Mouse (Mus musculus) lung, postnatal 0 days (tissue): ENCODE measurements around the gene 1810013L24Rik. TPM values are rescaled to one million over a fixed set of nuclear protein-coding genes. Genes with fewer than 3 reads are reported as not detected.
A peak's percentile ranks its signal among the peaks of the same experiment; 100 is the strongest.

Source experiments
- ATAC-seq: fragments of 200-750 bp; cut with Nextera tagmentation; 2 replicates; pipeline ENCODE4 v1.8.0; 2017; ENCODE audit warnings: moderate library complexity
- DNase-seq: peaks from one replicate; pipeline ENCODE4 v3.0.0-alpha.2; 2016; ENCODE audit warnings: low spot score
- H3K27ac ChIP-seq: fragments of 300-500 bp; sonication (generic); 2 replicates; pipeline ENCODE4 v1.5.1; 2014; ENCODE audit warnings: antibody characterized with exemption, mild to moderate bottlenecking, low read length, mixed read lengths
- H3K27me3 ChIP-seq: fragments of 300-500 bp; sonication (generic); replicated peaks from 2 replicates; pipeline ENCODE4 v1.6.1; 2014; ENCODE audit warnings: low read length, mixed read lengths; ENCODE audit not compliant: insufficient read depth
- H3K36me3 ChIP-seq: fragments of 300-500 bp; sonication (generic); 2 replicates; pipeline ENCODE4 v1.6.1; 2014; ENCODE audit warnings: low read length, mixed read lengths; ENCODE audit not compliant: insufficient read depth
- H3K4me1 ChIP-seq: fragments of 300-500 bp; sonication (generic); 2 replicates; pipeline ENCODE4 v1.6.1; 2014; ENCODE audit warnings: antibody characterized with exemption, low read depth, low read length, mixed read lengths; ENCODE audit not compliant: insufficient read depth
- H3K4me2 ChIP-seq: fragments of 300-500 bp; sonication (generic); replicated peaks from 2 replicates; pipeline ENCODE4 v1.6.1; 2014; ENCODE audit warnings: low read depth, mild to moderate bottlenecking, low read length, moderate library complexity, mixed read lengths
- H3K4me3 ChIP-seq: fragments of 300-500 bp; sonication (generic); 2 replicates; pipeline ENCODE4 v1.5.1; 2014; ENCODE audit warnings: low read depth, low read length
- H3K9ac ChIP-seq: fragments of 300-500 bp; sonication (generic); replicated peaks from 2 replicates; pipeline ENCODE4 v1.6.1; 2014; ENCODE audit warnings: low read depth, mild to moderate bottlenecking
- H3K9me3 ChIP-seq: fragments of 300-500 bp; sonication (generic); 2 replicates; pipeline ENCODE4 v1.6.1; 2016; ENCODE audit warnings: low read length, mixed read lengths
- CTCF ChIP-seq: IDR thresholded peaks from 2 replicates; pipeline ENCODE4 v1.5.1; 2016; ENCODE audit warnings: antibody characterized with exemption, mild to moderate bottlenecking
- EP300 ChIP-seq: IDR thresholded peaks from 2 replicates; pipeline ENCODE4 v1.6.1; 2016; ENCODE audit warnings: antibody characterized with exemption, mild to moderate bottlenecking, control low read depth
- WGBS: fragments of 180-500 bp; shearing (Covaris S2); extraction: QIAGEN DNeasy Blood & Tissue Kit; methylation state at CpG from one replicate; pipeline ENCODE4 v1.1.7; 2014; 5-methylcytosine and 5-hydroxymethylcytosine counted together
- polyA plus RNA-seq: library from polyadenylated mRNA; unstranded; fragments of >200 nt; fragmentation: Nextera tagmentation; extraction: Ambion mirVana; gene quantifications from 2 replicates; pipeline ENCODE4 v1.2.1, GENCODE M21; 2015

1810013L24Rik gene
- polyA plus RNA-seq, 1 experiment from 2014 or later = 19.7 TPM

- DNase-seq (no peak), ATAC-seq (no peak)
- H3K36me3 ChIP-seq = peaks cover 18% of the 10 kb centered on the region; the same call in 1 of the 2 replicates
- H3K9ac ChIP-seq = no peak overlapping the region
- no peak overlapping the region for H3K4me2 ChIP-seq
- WGBS = 92% methylated on average over 10 of the region's 10 CpGs
- H3K9me3 ChIP-seq = no peaks in the 10 kb centered on the region
- no peaks in the 10 kb centered on the region for H3K4me1 ChIP-seq
- no peaks in the 10 kb centered on the region for H3K27me3 ChIP-seq
- H3K27ac ChIP-seq = no peak overlapping the region
- TF ChIP-seq EP300 (no peak), CTCF (no peak)
- H3K4me3 ChIP-seq = no peak overlapping the region
These were observed 13.1 kb downstream of the 1810013L24Rik start for GRCm38 (mm10) chr16:8842962-8843361.

GRCm38 (mm10) chr16:8843580-8844175 is 13.8 kb downstream of the 1810013L24Rik start:
- ATAC-seq = no peak
- H3K4me3 ChIP-seq = no peak overlapping the region
- H3K4me1 ChIP-seq = peaks cover 3% of the 10 kb centered on the region; the same call in 1 of the 2 replicates
- WGBS = 79% methylated on average over 3 of the region's 3 CpGs
- no peak for TF ChIP-seq CTCF
- no peak for TF ChIP-seq EP300
- peaks cover 12% of the 10 kb centered on the region; the same call in 1 of the 2 replicates for H3K36me3 ChIP-seq
- H3K27ac ChIP-seq = no peak overlapping the region
- no peaks in the 10 kb centered on the region for H3K27me3 ChIP-seq
- H3K4me2 ChIP-seq = no peak overlapping the region
- DNase-seq = peak; percentile 5
- no peaks in the 10 kb centered on the region for H3K9me3 ChIP-seq
- H3K9ac ChIP-seq = no peak overlapping the region

- ATAC-seq = peak; percentile 93
- 63% methylated on average over 4 of the region's 4 CpGs for WGBS
- H3K4me1 ChIP-seq = peaks cover 4% of the 10 kb centered on the region; the same call in 1 of the 2 replicates
- H3K36me3 ChIP-seq = peaks cover 12% of the 10 kb centered on the region; the same call in 1 of the 2 replicates
- H3K4me2 ChIP-seq = no peak overlapping the region
- H3K9me3 ChIP-seq = no peaks in the 10 kb centered on the region
- TF ChIP-seq CTCF (no peak), EP300 (peak; percentile 85)
- peak; percentile 89 for DNase-seq
- no peak overlapping the region for H3K4me3 ChIP-seq
- no peak overlapping the region for H3K9ac ChIP-seq
- no peaks in the 10 kb centered on the region for H3K27me3 ChIP-seq
- H3K27ac ChIP-seq = no peak overlapping the region
These were observed 16.1 kb downstream of the 1810013L24Rik start for GRCm38 (mm10) chr16:8845986-8846385.

GRCm38 (mm10) chr16:8848309-8849068 is 18.6 kb downstream of the 1810013L24Rik start:
- H3K4me2 ChIP-seq = no peak overlapping the region
- WGBS = 84% methylated on average over 4 of the region's 4 CpGs
- H3K27ac ChIP-seq = 0 out of 2 replicates have a peak overlapping the region, but pooled peaks have one; percentile 16
- DNase-seq (no peak), ATAC-seq (no peak)
- peaks cover 11% of the 10 kb centered on the region; the same call in 1 of the 2 replicates for H3K36me3 ChIP-seq
- no peak overlapping the region for H3K4me3 ChIP-seq
- no peak overlapping the region for H3K9ac ChIP-seq
- H3K4me1 ChIP-seq = peaks cover 4% of the 10 kb centered on the region; the same call in 1 of the 2 replicates
- TF ChIP-seq CTCF (no peak), EP300 (no peak)
- no peaks in the 10 kb centered on the region for H3K27me3 ChIP-seq
- H3K9me3 ChIP-seq = no peaks in the 10 kb centered on the region

GRCm38 (mm10) chr16:8849929-8850328 is 20.0 kb downstream of the 1810013L24Rik start:
- TF ChIP-seq CTCF (no peak), EP300 (peak; percentile 56; the same call in 1 of the 2 replicates)
- Histone ChIP-seq H3K9me3 (no peaks in the 10 kb centered on the region), H3K36me3 (0 out of 2 replicates have a peak, but pooled peaks cover 5% of the 10 kb centered on the region), H3K9ac (no peak overlapping the region), H3K4me2 (no peak overlapping the region), H3K4me3 (no peak overlapping the region), H3K27ac (0 out of 2 replicates have a peak overlapping the region, but pooled peaks have one; percentile 15), H3K27me3 (no peaks in the 10 kb centered on the region), H3K4me1 (peaks cover 4% of the 10 kb centered on the region; the same call in 1 of the 2 replicates)
- DNase-seq = peak; percentile 91
- peak; percentile 74 for ATAC-seq
- WGBS = 21% methylated on average over 1 of the region's 1 CpGs

- ATAC-seq = no peak
- H3K4me1 ChIP-seq = no peaks in the 10 kb centered on the region
- no peaks in the 10 kb centered on the region for H3K27me3 ChIP-seq
- H3K9ac ChIP-seq = no peak overlapping the region
- no peak for DNase-seq
- 94% methylated on average over 2 of the region's 2 CpGs for WGBS
- H3K4me3 ChIP-seq = no peak overlapping the region
- no peak overlapping the region for H3K27ac ChIP-seq
- H3K36me3 ChIP-seq = peaks cover 6% of the 10 kb centered on the region; the same call in 1 of the 2 replicates
- no peak for TF ChIP-seq CTCF
- no peak for TF ChIP-seq EP300
- H3K4me2 ChIP-seq = no peak overlapping the region
- no peaks in the 10 kb centered on the region for H3K9me3 ChIP-seq
These were observed 25.2 kb downstream of the 1810013L24Rik start for GRCm38 (mm10) chr16:8855143-8855542.
